Mouse (Mus musculus): Measurements from ENCODE around the gene Fstl4.
"Not testable (repeated sequence)": the region's sequence is repeated elsewhere in the genome, so short reads cannot be mapped to it uniquely, and the experiment has no call there.

The Fstl4 gene

GRCm38 (mm10) chr11:53081310-53081709 is 316.9 kb downstream of the Fstl4 start:
- no peak for DNase-seq (ENCODE audit: extremely low spot score, low spot score)

DNA sequence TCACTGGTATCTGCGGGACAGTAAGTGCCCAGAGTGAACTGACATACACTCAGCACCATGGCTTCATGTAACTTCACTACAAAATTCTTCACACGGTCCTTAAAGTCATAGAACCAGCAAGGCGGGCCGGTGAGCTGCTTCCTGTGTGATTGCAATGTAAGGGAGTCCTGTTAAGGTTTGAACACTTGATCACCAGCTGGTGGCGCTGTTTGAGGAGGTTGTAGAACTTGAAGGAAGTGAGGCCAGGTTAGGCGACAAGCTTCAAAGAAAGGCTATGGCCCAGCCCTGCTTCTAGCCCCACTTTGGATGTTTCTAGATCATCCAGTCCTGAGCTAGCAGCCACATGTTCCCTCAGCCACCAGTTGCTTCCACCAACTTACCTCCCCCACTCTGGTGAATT is 320.9 kb downstream of the Fstl4 start:
- no peak for DNase-seq (ENCODE audit: extremely low spot score, low spot score)

- DNase-seq (ENCODE audit: extremely low spot score, low spot score) = no peak
Measured at GRCm38 (mm10) chr11:53085858-53086565, 321.6 kb downstream of the Fstl4 start.

DNA sequence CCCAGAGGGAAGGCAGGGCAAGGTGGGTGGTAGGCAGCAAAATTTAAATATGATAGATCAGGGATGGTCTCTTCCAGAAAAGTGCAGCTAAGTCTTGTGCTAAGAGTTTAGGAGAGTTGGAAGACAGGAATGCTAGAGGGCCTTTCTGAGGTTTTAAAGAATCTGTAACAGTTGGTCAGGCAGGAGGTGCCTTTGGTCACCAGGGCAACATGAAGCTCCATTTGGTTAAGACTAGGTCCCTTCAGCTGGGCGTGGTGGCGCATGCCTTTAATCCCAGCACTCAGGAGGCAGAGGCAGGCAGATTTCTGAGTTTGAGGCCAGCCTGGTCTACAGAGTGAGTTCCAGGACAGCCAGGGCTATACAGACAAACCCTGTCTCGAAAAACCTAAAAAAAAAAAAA is 323.5 kb downstream of the Fstl4 start:
- DNase-seq (ENCODE audit: extremely low spot score, low spot score) = not testable (repeated sequence)

- DNase-seq (ENCODE audit: extremely low spot score, low spot score) = no peak
Measured at GRCm38 (mm10) chr11:53091596-53091995, 327.2 kb downstream of the Fstl4 start.

- no peak for DNase-seq (ENCODE audit: extremely low spot score, low spot score)
Measured at GRCm38 (mm10) chr11:53096871-53097270, 332.4 kb downstream of the Fstl4 start.

- DNase-seq (ENCODE audit: extremely low spot score, low spot score) = no peak
Measured at GRCm38 (mm10) chr11:53097331-53097730, 332.9 kb downstream of the Fstl4 start.

DNA sequence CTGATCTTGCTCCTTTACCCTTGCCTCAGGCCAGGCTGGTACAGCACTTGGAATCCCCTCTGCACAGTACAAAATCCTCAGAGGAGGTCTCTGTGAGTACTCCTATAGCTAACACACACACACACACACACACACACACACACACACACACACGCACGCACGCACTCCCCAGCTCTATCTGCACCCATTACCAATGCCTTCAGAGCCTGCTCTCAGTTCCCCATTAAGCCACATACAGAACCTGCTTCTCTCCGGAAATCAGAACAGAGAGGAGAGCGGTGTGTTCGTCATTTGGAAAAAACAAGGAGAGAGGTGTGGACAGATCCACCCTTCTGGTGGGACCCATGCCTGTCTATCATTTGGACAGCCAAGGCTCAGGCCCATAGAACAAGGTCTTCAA is 333.4 kb downstream of the Fstl4 start:
- DNase-seq (ENCODE audit: extremely low spot score, low spot score) = no peak

DNA sequence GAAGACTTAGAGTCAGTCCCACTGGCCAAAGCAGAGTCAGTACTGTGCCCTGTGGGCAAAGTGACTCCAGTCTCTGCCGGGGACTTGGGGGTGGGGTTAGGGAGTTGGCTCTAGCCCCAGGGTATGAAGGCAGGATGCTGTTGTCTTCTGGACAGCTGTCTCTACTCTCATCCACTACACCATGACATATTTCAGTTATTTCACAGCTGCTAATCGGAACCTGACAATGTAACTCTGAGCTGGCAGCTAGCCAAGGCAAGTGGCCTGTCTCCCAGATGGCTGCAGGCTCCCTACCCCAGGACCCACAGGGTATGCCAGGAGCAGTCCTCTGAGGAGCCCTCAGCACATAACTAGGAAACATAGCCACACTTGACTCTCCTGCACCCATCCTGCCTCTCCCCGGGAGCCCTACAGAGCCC is 334.4 kb downstream of the Fstl4 start:
- DNase-seq (ENCODE audit: extremely low spot score, low spot score) = no peak

GRCm38 (mm10) chr11:53099322-53099721 is 334.9 kb downstream of the Fstl4 start:
- no peak for DNase-seq (ENCODE audit: extremely low spot score, low spot score)

DNA sequence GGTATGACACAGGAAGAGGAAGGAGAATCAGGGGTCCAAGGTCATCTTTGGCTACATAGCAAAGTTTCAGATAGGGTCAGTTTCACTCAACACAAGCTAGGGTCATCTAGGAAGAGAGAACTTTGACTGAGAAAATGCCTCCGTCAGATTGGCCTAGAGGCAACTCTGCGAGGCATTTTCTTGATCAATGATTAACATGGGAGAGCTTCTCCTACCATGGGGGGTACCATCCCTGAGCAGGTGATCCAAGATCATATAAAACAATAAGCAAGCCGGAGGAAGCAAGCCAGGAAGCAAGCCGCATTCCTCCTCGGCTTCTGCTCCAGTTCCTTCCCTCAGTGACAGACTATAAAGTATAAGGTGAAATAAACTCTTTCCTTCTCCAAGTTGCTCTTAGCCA is 337.3 kb downstream of the Fstl4 start:
- no peak for DNase-seq (ENCODE audit: extremely low spot score, low spot score)

DNA sequence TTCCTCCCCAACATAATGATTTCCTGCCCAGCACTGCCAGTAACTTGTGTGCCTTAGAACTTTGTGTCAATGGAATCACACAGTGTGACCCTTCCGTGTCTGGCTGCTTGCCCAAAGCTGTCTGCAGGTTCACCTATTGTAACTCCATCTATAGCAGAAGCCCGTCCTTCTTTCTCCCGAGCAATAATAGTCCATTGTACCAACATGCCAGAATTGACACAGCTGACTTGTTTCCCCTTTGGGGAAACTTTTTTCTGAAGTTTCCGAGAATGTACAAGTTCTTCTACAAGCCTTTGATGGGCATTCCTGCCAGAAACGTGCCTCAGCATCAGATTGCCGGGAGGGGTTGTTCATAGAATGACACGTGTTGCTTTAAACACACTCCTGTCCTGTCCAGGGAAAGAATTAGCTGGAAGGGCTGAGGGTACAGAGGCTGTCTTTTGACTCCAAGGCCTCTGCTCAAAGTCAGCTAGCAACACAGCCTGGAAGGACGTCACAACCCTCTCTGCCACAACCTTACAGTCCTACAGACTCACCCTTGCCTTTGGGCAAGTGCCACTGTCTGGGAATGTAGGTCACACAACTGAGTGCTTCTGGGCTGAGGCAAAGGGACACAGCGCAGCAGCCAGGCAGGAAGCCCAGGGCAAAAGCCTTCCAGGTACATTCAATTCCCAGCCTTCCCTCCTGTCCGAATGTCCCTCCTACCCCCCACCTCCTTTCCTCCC is 339.3 kb downstream of the Fstl4 start:
- DNase-seq (ENCODE audit: extremely low spot score, low spot score) = no peak

DNA sequence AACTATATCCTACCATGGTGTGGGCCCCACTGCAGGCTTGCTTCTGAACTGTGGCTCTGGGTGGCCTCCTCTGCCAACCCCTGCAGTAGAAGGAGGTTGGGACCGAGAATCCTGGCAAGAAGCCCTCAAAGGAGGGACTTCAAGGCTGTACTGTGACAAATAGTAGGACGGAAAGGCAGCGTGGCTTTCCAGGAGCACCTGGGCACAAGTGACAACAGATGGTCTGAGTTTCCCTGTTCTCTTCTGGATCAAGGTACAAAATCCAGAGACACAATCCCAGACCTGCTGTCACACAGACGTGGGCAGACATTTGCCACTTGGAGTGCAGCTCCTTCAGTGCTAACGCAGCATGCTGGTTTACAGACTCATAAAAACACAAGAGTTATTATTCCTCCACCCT is 343.3 kb downstream of the Fstl4 start:
- no peak for DNase-seq (ENCODE audit: extremely low spot score, low spot score)

DNA sequence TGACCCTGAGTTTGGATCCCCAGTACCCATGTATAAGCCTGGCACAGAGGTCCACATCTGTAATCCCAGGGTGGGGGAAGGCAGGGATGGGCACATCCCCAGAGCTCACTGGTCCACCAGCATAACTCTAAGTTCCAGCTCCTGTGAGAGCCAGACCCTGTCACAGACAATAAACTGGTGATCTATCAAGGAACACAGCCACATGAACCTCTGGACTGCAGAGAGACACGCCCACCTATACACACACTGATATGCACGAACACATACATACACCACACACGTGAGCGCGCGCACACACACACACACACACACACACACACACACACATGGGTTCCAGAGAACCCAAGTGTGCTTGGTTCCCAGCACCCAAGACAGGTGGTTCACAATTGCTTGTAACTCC is 344.4 kb downstream of the Fstl4 start:
- no peak for DNase-seq (ENCODE audit: extremely low spot score, low spot score)

DNA sequence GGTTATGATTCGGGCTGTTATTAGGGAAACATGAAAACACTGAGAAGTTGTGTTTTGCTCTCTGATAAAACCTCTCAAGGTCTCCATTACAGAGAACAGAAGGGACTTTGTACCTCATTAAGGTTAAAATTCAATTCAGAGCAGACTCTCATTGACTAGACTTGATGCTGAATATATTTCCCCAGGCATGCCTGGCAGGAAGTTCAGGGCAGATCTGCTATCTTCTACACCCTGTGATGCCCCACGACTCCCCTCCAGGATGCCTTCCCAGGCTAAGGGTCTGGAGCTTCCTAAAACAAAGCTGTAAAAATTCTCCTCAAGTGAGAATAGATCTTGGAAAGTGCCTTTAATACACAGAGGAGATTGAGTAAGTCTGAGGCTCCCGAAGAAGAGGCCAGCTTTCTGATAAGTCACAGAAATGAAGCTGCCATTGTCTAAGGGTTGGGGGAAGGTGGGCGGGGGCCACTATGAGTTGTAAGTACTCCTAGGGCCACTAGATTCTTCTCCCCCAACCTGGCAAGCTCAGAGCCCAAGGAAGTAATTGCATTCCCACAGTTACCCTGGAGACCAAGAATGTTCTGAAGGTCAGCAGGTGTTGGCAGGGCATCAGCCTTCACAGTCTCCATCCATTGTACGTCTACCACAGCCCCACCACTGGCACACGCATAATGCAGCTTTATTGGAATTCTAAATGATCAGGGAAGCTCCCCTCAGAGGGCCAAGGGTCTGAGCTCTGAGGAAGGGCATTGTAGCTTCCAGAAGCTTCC is 345.4 kb downstream of the Fstl4 start:
- DNase-seq (ENCODE audit: extremely low spot score, low spot score) = no peak

GRCm38 (mm10) chr11:53115711-53116110 is 351.3 kb downstream of the Fstl4 start:
- DNase-seq (ENCODE audit: extremely low spot score, low spot score) = no peak

- no peak for DNase-seq (ENCODE audit: extremely low spot score, low spot score)
Measured at GRCm38 (mm10) chr11:53116356-53116755, 351.9 kb downstream of the Fstl4 start.

- DNase-seq (ENCODE audit: extremely low spot score, low spot score) = no peak
Measured at GRCm38 (mm10) chr11:53118226-53118965, 354.0 kb downstream of the Fstl4 start.

GRCm38 (mm10) chr11:53119966-53120365 is 355.5 kb downstream of the Fstl4 start:
- DNase-seq (ENCODE audit: extremely low spot score, low spot score) = no peak

DNA sequence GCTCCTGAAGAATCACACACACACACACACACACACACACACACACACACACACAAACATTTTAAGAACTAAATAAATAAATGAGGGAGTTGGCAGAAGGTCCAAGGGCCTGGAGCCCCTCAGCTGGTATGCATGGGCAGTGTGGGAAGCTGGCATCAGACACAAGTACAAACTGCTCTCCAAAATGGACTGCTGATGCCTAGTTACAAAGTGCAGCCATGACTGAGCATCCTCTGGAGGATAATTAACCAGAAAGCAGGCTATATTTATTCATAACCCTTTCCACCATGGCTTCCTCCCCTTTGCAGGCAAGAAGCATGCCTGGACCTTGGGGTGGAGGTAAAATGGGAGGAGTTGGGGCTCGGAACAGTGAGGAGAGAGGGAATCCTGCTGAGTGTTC is 356.8 kb downstream of the Fstl4 start:
- DNase-seq (ENCODE audit: extremely low spot score, low spot score) = no peak

DNA sequence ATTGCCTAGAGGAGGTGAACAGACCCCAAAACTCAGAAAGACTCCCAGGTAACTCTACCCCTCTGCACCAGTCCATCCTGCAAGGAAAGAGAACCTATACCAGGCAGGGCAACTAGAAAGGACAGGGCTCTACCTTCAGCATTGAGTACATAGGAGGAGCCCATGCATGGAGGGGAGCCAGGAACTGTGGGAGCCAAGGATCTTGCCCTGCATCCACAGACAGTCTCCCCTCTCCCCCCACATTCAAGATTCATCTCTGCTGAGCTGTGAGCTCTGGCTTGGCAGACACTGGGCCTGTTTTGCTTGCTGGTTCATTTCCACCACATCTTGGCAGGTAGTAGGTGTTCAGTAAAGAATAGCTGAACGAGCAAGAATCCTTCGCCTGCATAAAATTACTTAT is 360.4 kb downstream of the Fstl4 start:
- DNase-seq (ENCODE audit: extremely low spot score, low spot score) = no peak

GRCm38 (mm10) chr11:53126660-53127059 is 362.2 kb downstream of the Fstl4 start:
- DNase-seq (ENCODE audit: extremely low spot score, low spot score) = no peak

All from neural tube, embryonic 10.5 days (tissue).